Mouse (Mus musculus) heart, postnatal 0 days (tissue): ENCODE measurements around the gene Sfmbt2. TPM values are rescaled to one million over a fixed set of nuclear protein-coding genes. Genes with fewer than 3 reads are reported as not detected.

Experiments
- ATAC-seq: fragments of 200-750 bp; cut with Nextera tagmentation; 2 replicates; pipeline ENCODE4 v1.8.0; 2017; ENCODE audit warnings: low read depth, moderate number of reproducible peaks, moderate library complexity; ENCODE audit not compliant: insufficient read depth
- DNase-seq: peaks from one replicate; pipeline ENCODE4 v3.0.0-alpha.2; 2016; ENCODE audit warnings: low spot score
- H3K27ac ChIP-seq: fragments of 300-500 bp; sonication (generic); 2 replicates; pipeline ENCODE4 v1.5.1; 2014; ENCODE audit warnings: low read depth, mild to moderate bottlenecking
- H3K27me3 ChIP-seq: fragments of 300-500 bp; sonication (generic); 2 replicates; pipeline ENCODE4 v1.6.1; 2014; ENCODE audit warnings: low read length, mixed read lengths; ENCODE audit not compliant: control insufficient read depth, insufficient read depth
- H3K36me3 ChIP-seq: fragments of 300-500 bp; sonication (generic); replicated peaks from 2 replicates; pipeline ENCODE4 v1.6.1; 2014; ENCODE audit warnings: low read length, mixed read lengths; ENCODE audit not compliant: control insufficient read depth, insufficient read depth
- H3K4me1 ChIP-seq: fragments of 300-500 bp; sonication (generic); 2 replicates; pipeline ENCODE4 v1.6.1; 2014; ENCODE audit warnings: antibody characterized with exemption; ENCODE audit not compliant: control insufficient read depth, insufficient read depth
- H3K4me2 ChIP-seq: fragments of 300-500 bp; sonication (generic); 2 replicates; pipeline ENCODE4 v1.6.1; 2014; ENCODE audit warnings: low read depth, mild to moderate bottlenecking, low read length, moderate library complexity
- H3K4me3 ChIP-seq: fragments of 300-500 bp; sonication (generic); 2 replicates; pipeline ENCODE4 v1.5.1; 2014; ENCODE audit warnings: low read depth, low read length
- H3K9ac ChIP-seq: fragments of 300-500 bp; sonication (generic); replicated peaks from 2 replicates; pipeline ENCODE4 v1.6.1; 2014; ENCODE audit warnings: low read depth, low read length, mixed read lengths
- H3K9me3 ChIP-seq: fragments of 300-500 bp; sonication (generic); replicated peaks from 2 replicates; pipeline ENCODE4 v1.6.1; 2016; ENCODE audit warnings: low read length; ENCODE audit not compliant: control insufficient read depth
- CTCF ChIP-seq: IDR thresholded peaks from 2 replicates; pipeline ENCODE4 v1.5.1; 2016; ENCODE audit warnings: antibody characterized with exemption, control low read depth, low read depth
- EP300 ChIP-seq: IDR thresholded peaks from 2 replicates; pipeline ENCODE4 v1.6.1; 2016; ENCODE audit warnings: antibody characterized with exemption, low read depth
- WGBS: fragments of 180-500 bp; shearing (Covaris S2); extraction: QIAGEN DNeasy Blood & Tissue Kit; methylation state at CpG from one replicate; pipeline ENCODE4 v1.1.7; 2014; 5-methylcytosine and 5-hydroxymethylcytosine counted together
- polyA plus RNA-seq: library from polyadenylated mRNA; unstranded; fragments of >200 nt; fragmentation: Nextera tagmentation; extraction: Ambion mirVana; gene quantifications from 2 replicates; pipeline ENCODE4 v1.2.1, GENCODE M21; 2015
- total RNA-seq: library from RNA; depleted of rRNA; stranded (reverse); fragments of >200 nt; gene quantifications from 2 replicates; pipeline ENCODE4 v1.2.3, GENCODE M21; 2014; ENCODE audit warnings: low replicate concordance

Gene Sfmbt2
- total and polyA plus RNA-seq, 2 experiments from 2014 or later, result 0.66 to 1.9 TPM

- Histone ChIP-seq H3K4me1 (no peaks in the 10 kb centered on the region), H3K4me3 (no peak overlapping the region), H3K27ac (no peak overlapping the region), H3K9ac (no peak overlapping the region), H3K27me3 (peaks cover 49% of the 10 kb centered on the region), H3K36me3 (no peaks in the 10 kb centered on the region), H3K9me3 (no peaks in the 10 kb centered on the region), H3K4me2 (no peak overlapping the region)
- 18% methylated on average over 2 of the region's 2 CpGs for WGBS
- ATAC-seq (no peak), DNase-seq (no peak)
- TF ChIP-seq EP300 (no peak), CTCF (peak; percentile 42)
These were observed 4.0 kb upstream of the Sfmbt2 start for GRCm38 (mm10) chr2:10366284-10366683.

- no peak overlapping the region for H3K9ac ChIP-seq
- WGBS, result 4% methylated on average over 8 of the region's 8 CpGs
- DNase-seq (no peak), ATAC-seq (no peak)
- no peak overlapping the region for H3K4me2 ChIP-seq
- H3K4me3 ChIP-seq, result no peak overlapping the region
- no peaks in the 10 kb centered on the region for H3K36me3 ChIP-seq
- no peak for TF ChIP-seq CTCF
- TF ChIP-seq EP300, result no peak
- no peak overlapping the region for H3K27ac ChIP-seq
- peaks cover 10% of the 10 kb centered on the region for H3K4me1 ChIP-seq
- no peaks in the 10 kb centered on the region for H3K9me3 ChIP-seq
- H3K27me3 ChIP-seq, result peaks cover 75% of the 10 kb centered on the region
These were observed 634 bp upstream of the Sfmbt2 start for GRCm38 (mm10) chr2:10369676-10370075.

DNA sequence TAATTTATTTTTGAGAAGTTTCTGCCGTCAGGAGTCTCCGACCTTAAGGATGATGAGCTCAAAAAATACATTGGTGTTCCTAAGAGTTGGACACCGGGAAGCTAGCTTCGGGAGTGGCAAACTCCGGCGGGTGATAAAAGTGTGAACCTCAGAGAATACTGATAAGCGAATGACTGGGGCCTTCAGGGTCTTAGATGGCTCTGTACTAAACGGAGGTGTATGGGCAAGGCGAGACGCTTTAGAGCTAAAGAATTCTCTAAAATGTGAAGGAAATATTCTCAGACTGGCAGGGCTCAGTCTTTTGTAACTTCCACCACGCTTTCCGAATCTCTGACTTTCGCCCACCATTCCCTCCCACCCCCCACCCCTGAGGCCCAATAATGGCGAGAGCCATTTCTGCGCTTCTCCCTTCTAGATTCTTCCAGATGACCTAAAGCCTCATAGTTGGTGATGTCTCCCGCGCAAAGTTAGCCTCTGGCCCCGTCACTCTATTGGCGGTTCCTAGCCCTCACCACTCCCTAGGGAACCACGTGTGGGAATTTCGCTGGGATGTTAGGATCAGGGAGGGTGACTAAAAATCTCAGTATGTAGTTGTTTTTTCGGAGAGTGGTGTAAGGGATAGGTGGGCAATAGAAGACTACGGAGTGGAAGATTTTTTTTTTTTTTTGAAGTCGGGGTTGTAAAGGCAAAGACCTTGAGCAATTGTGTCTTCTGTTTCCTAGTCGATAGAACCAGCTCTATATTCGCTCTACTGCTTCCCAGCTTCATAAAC, 563 bp downstream of the Sfmbt2 start:
- 2% methylated on average over 26 of the region's 26 CpGs for WGBS
- TF ChIP-seq CTCF (no peak), EP300 (no peak)
- Histone ChIP-seq H3K9me3 (no peaks in the 10 kb centered on the region), H3K4me3 (no peak overlapping the region; the same call in 1 of the 2 replicates), H3K4me2 (no peak overlapping the region), H3K27me3 (peaks cover 78% of the 10 kb centered on the region), H3K4me1 (peaks cover 10% of the 10 kb centered on the region), H3K9ac (no peak overlapping the region), H3K36me3 (no peaks in the 10 kb centered on the region), H3K27ac (no peak overlapping the region)
- ATAC-seq (no peak), DNase-seq (no peak)

- DNase-seq (no peak), ATAC-seq (no peak)
- H3K36me3 ChIP-seq, result no peaks in the 10 kb centered on the region
- H3K4me1 ChIP-seq, result peaks cover 10% of the 10 kb centered on the region
- H3K9ac ChIP-seq, result no peak overlapping the region
- H3K9me3 ChIP-seq, result no peaks in the 10 kb centered on the region
- H3K27me3 ChIP-seq, result peaks cover 82% of the 10 kb centered on the region
- WGBS, result 5% methylated on average over 16 of the region's 16 CpGs
- no peak overlapping the region for H3K27ac ChIP-seq
- no peak overlapping the region; the same call in 1 of the 2 replicates for H3K4me3 ChIP-seq
- H3K4me2 ChIP-seq, result no peak overlapping the region
- TF ChIP-seq EP300 (no peak), CTCF (no peak)
These were observed 1.1 kb downstream of the Sfmbt2 start for GRCm38 (mm10) chr2:10371459-10371817.

- H3K27ac ChIP-seq, result no peak overlapping the region
- H3K4me1 ChIP-seq, result peaks cover 10% of the 10 kb centered on the region
- no peaks in the 10 kb centered on the region for H3K9me3 ChIP-seq
- DNase-seq, result no peak
- no peak overlapping the region for H3K9ac ChIP-seq
- H3K4me3 ChIP-seq, result peak overlapping the region; percentile 68
- H3K4me2 ChIP-seq, result peak overlapping the region; percentile 99
- no peak for ATAC-seq
- WGBS, result 2% methylated on average over 9 of the region's 18 CpGs
- H3K36me3 ChIP-seq, result no peaks in the 10 kb centered on the region
- TF ChIP-seq EP300, result no peak
- no peak for TF ChIP-seq CTCF
- peaks cover 77% of the 10 kb centered on the region for H3K27me3 ChIP-seq
These were observed 1.6 kb downstream of the Sfmbt2 start for GRCm38 (mm10) chr2:10371899-10372298.

DNA sequence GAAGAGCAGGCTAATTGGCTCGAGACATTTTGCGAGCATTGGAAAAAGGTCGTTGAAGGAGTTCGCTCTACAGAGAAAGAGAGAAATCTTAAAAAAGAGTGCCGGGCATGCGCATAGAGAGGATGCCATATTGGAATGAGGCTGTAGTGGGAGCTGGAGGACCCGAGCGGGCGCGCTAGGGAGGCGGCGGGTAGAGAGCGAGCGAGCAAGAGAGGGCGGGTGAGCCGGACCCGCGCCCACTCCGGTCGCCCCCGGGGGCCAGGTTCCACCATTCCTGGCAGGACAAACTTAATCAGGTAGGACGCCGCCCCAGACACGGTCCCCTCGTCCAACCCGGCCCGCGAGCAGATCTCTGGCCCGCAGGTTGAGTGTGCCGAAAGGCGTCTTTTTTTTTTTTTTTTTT, 2.0 kb downstream of the Sfmbt2 start:
- peak overlapping the region; percentile 68 for H3K4me3 ChIP-seq
- H3K4me2 ChIP-seq, result peak overlapping the region; percentile 99
- TF ChIP-seq CTCF (no peak), EP300 (no peak)
- H3K9ac ChIP-seq, result no peak overlapping the region
- H3K27ac ChIP-seq, result no peak overlapping the region
- ATAC-seq (peak; percentile 68), DNase-seq (peak; percentile 57)
- WGBS, result 0% methylated on average over 28 of the region's 31 CpGs
- H3K27me3 ChIP-seq, result peaks cover 75% of the 10 kb centered on the region
- no peaks in the 10 kb centered on the region for H3K9me3 ChIP-seq
- H3K36me3 ChIP-seq, result no peaks in the 10 kb centered on the region
- peaks cover 10% of the 10 kb centered on the region for H3K4me1 ChIP-seq
